Mouse (Mus musculus) thymus, adult 2 months (tissue): Measurements from ENCODE around the gene Gm4952. TPM values are rescaled to one million over a fixed set of nuclear protein-coding genes. Genes with fewer than 3 reads are reported as not detected.

Source experiments
- DNase-seq: peaks from one replicate; pipeline ENCODE4 v3.0.0; 2021
- H3K27ac ChIP-seq: fragments of 200-500 bp; 2 replicates; pipeline ENCODE4 v1.5.1; 2012; ENCODE audit warnings: low read length, control low read depth; ENCODE audit not compliant: control insufficient read depth, insufficient read depth
- H3K27me3 ChIP-seq: fragments of 200-500 bp; 2 replicates; pipeline ENCODE4 v1.6.1; 2012; ENCODE audit warnings: mild to moderate bottlenecking, low read length, moderate library complexity, mixed read lengths; ENCODE audit not compliant: control insufficient read depth, insufficient read depth
- H3K36me3 ChIP-seq: fragments of 200-500 bp; 2 replicates; pipeline ENCODE4 v1.6.1; 2012; ENCODE audit warnings: mild to moderate bottlenecking, low read length, moderate library complexity; ENCODE audit not compliant: control insufficient read depth, insufficient read depth
- H3K4me1 ChIP-seq: fragments of 200-500 bp; replicated peaks from 2 replicates; pipeline ENCODE4 v1.6.1; 2012; ENCODE audit warnings: low read length; ENCODE audit not compliant: control insufficient read depth, insufficient read depth
- H3K4me3 ChIP-seq: fragments of 200-500 bp; 2 replicates; pipeline ENCODE4 v1.5.1; 2012; ENCODE audit warnings: mild to moderate bottlenecking, low read length, control low read depth, moderate library complexity; ENCODE audit not compliant: control insufficient read depth, insufficient read depth
- CTCF ChIP-seq: fragments of 200-500 bp; IDR thresholded peaks from 2 replicates; pipeline ENCODE4 v1.5.1; 2012; ENCODE audit warnings: mild to moderate bottlenecking, control low read depth, low read length, moderate library complexity, borderline replicate concordance; ENCODE audit not compliant: control insufficient read depth, poor library complexity, insufficient read depth; ENCODE audit errors: extremely low read depth
- POLR2A ChIP-seq: fragments of 200-500 bp; IDR thresholded peaks from 2 replicates; pipeline ENCODE4 v1.6.1; 2012; ENCODE audit warnings: mild to moderate bottlenecking, low read length, control low read depth, moderate library complexity; ENCODE audit not compliant: control insufficient read depth, poor library complexity, insufficient read depth; ENCODE audit errors: extremely low read depth
- WGBS: fragments of 180-500 bp; shearing (Covaris S2); methylation state at CpG from one replicate; pipeline ENCODE4 v1.1.7; 2018; 5-methylcytosine and 5-hydroxymethylcytosine counted together
- polyA plus RNA-seq: library from polyadenylated mRNA; depleted of rRNA; stranded (reverse); fragments of >200 nt; gene quantifications from 2 replicates; pipeline ENCODE4 v1.2.3, GENCODE M21; 2012

Gm4952 gene
- polyA plus RNA-seq, 1 experiment: 0.13 TPM

- TF ChIP-seq POLR2A: no peak
- no peak for TF ChIP-seq CTCF
- H3K4me3 ChIP-seq: no peak overlapping the region
These were observed 24.3 kb upstream of the Gm4952 start for GRCm38 (mm10) chr19:12575514-12575913.

GRCm38 (mm10) chr19:12576639-12577038, 23.1 kb upstream of the Gm4952 start:
- no peak overlapping the region for H3K27ac ChIP-seq
- TF ChIP-seq POLR2A: no peak
- TF ChIP-seq CTCF: no peak
- no peaks in the 10 kb centered on the region for H3K27me3 ChIP-seq
- 0 out of 2 replicates have a peak, but pooled peaks cover 4% of the 10 kb centered on the region for H3K36me3 ChIP-seq
- H3K4me3 ChIP-seq: no peak overlapping the region
- WGBS: 50% methylated on average over 2 of the region's 2 CpGs
- no peak for DNase-seq
- H3K4me1 ChIP-seq: peaks cover 21% of the 10 kb centered on the region

More at GRCm38 (mm10) chr19:12575514-12575913, 24.3 kb upstream of the Gm4952 start:
- 72% methylated on average over 2 of the region's 2 CpGs for WGBS
- Histone ChIP-seq H3K4me1 (peaks cover 21% of the 10 kb centered on the region), H3K27ac (no peak overlapping the region), H3K36me3 (0 out of 2 replicates have a peak, but pooled peaks cover 4% of the 10 kb centered on the region), H3K27me3 (no peaks in the 10 kb centered on the region)
- DNase-seq: no peak

- H3K27me3 ChIP-seq: no peaks in the 10 kb centered on the region
- H3K27ac ChIP-seq: no peak overlapping the region
- H3K4me1 ChIP-seq: no peaks in the 10 kb centered on the region
- H3K36me3 ChIP-seq: peaks cover 17% of the 10 kb centered on the region
- DNase-seq: no peak
- TF ChIP-seq CTCF: no peak
- H3K4me3 ChIP-seq: no peak overlapping the region
- 83% methylated on average over 4 of the region's 4 CpGs for WGBS
These were observed 14.5 kb upstream of the Gm4952 start for GRCm38 (mm10) chr19:12585310-12585709.

- peaks cover 8% of the 10 kb centered on the region; the same call in 1 of the 2 replicates for H3K36me3 ChIP-seq
- WGBS: 9% methylated on average over 1 of the region's 1 CpGs
- H3K4me1 ChIP-seq: peaks cover 13% of the 10 kb centered on the region
- peak; percentile 79 for DNase-seq
- H3K27me3 ChIP-seq: no peaks in the 10 kb centered on the region
- H3K27ac ChIP-seq: no peak overlapping the region
- H3K4me3 ChIP-seq: no peak overlapping the region
- no peak for TF ChIP-seq POLR2A
- no peak for TF ChIP-seq CTCF
These were observed 7.9 kb upstream of the Gm4952 start for GRCm38 (mm10) chr19:12591908-12592307.

- DNase-seq: no peak
- WGBS: 78% methylated on average over 2 of the region's 2 CpGs
These were observed 4.6 kb upstream of the Gm4952 start for GRCm38 (mm10) chr19:12595135-12595529.

GRCm38 (mm10) chr19:12595530-12596289, 4.1 kb upstream of the Gm4952 start:
- Histone ChIP-seq H3K27me3 (no peaks in the 10 kb centered on the region), H3K4me3 (peak overlapping the region; percentile 62), H3K27ac (no peak overlapping the region), H3K4me1 (peaks cover 13% of the 10 kb centered on the region), H3K36me3 (no peaks in the 10 kb centered on the region)
- under 1% methylated on average over 48 of the region's 49 CpGs for WGBS
- TF ChIP-seq POLR2A (no peak), CTCF (no peak)
- peak; percentile 37 for DNase-seq

More at GRCm38 (mm10) chr19:12595135-12595529, 4.6 kb upstream of the Gm4952 start:
- Histone ChIP-seq H3K4me1 (peaks cover 13% of the 10 kb centered on the region), H3K27me3 (no peaks in the 10 kb centered on the region), H3K4me3 (no peak overlapping the region), H3K27ac (no peak overlapping the region), H3K36me3 (no peaks in the 10 kb centered on the region)
- TF ChIP-seq POLR2A: no peak
- no peak for TF ChIP-seq CTCF
